Mouse (Mus musculus): ENCODE data around the gene Maml3. TPM values are rescaled to one million over a fixed set of nuclear protein-coding genes. Genes with fewer than 3 reads are reported as not detected.

Gene Maml3
- polyA plus RNA-seq, 1 experiment from 2014 or later: 5.2 TPM

DNA sequence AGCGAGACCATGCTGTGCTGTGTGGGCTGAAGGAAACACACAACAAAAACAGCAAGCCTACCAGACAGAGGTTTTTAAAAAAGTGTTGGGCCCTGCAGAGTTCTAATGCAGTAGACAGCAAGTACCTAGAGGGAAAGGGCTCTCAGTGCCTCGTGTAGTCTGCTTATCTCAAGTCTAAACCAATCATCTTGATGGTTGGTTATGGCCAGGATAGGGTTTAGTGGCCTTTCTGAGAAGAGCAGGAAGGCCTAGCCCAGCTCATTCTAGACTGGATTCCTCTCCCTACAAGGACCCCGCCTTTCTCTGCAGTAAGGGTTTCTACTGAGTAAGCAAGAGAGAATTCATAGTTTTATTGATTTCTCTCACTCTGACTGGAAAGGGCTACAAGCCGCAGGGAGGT is 61.0 kb downstream of the Maml3 start:
- 57% methylated on average over 4 of the region's 4 CpGs for WGBS
- H3K4me1 ChIP-seq (ENCODE audit: control insufficient read depth, insufficient read depth, low read depth, low read length): peaks cover 42% of the 10 kb centered on the region
- no peak overlapping the region for H3K4me2 ChIP-seq (ENCODE audit: low read length)
- H3K4me3 ChIP-seq (ENCODE audit: low read length): no peak overlapping the region
- no peak overlapping the region; the same call in 1 of the 2 replicates for H3K27ac ChIP-seq (ENCODE audit: low read depth, low read length)
- H3K27me3 ChIP-seq (replicated peaks; ENCODE audit: control insufficient read depth, insufficient read depth, low read length): no peaks in the 10 kb centered on the region
- ATAC-seq: no peak
- H3K9me3 ChIP-seq (ENCODE audit: control insufficient read depth, low read length): no peaks in the 10 kb centered on the region
- H3K36me3 ChIP-seq (ENCODE audit: control insufficient read depth, insufficient read depth, low read length): no peaks in the 10 kb centered on the region
- H3K9ac ChIP-seq (ENCODE audit: low read depth, low read length): no peak overlapping the region

DNA sequence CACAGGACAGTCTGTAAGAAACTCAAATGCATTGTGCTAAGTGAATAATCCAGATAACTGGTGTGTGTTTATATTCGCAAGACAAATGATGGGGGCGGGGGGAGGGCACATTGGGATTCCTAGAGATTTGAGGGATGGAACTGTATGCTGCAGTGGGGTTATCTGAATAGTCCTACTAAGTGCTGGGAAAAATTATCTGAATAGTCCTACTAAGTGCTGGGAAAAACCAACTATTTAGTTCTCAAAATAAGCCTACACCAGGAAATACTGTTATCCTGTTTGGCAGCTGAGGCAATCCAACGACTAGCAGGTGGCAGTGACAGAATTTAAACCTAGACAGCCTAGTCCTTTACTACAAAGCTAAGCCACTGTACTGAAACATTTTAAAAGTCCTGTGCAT is 62.2 kb downstream of the Maml3 start:
- Histone ChIP-seq H3K36me3 (ENCODE audit: control insufficient read depth, insufficient read depth, low read length) (no peaks in the 10 kb centered on the region), H3K4me1 (ENCODE audit: control insufficient read depth, insufficient read depth, low read depth, low read length) (peaks cover 41% of the 10 kb centered on the region)
- 91% methylated on average over 3 of the region's 3 CpGs for WGBS

DNA sequence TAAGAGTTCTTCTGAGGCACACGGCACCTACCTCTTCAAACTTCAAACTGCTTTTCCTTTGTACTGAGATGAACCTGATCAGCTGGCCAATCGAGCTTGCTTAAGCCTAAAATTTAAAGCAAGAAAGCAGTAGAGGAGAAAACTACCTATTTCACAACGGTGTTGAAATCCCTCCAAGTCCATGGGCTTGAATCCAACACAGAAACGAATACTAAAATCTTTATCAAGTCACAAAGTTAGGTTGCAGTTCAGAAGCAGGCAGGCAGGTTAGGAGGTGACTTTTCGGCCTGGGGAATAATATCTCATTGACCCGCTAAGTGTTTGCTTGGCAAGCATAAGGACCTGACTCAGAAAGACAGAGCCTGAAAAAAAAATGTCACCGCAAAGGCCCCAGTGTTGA is 64.9 kb downstream of the Maml3 start:
- 86% methylated on average over 7 of the region's 7 CpGs for WGBS
- no peak for ATAC-seq
- Histone ChIP-seq H3K9ac (ENCODE audit: low read depth, low read length) (no peak overlapping the region), H3K4me3 (ENCODE audit: low read length) (no peak overlapping the region), H3K9me3 (ENCODE audit: control insufficient read depth, low read length) (no peaks in the 10 kb centered on the region), H3K36me3 (ENCODE audit: control insufficient read depth, insufficient read depth, low read length) (no peaks in the 10 kb centered on the region), H3K27ac (ENCODE audit: low read depth, low read length) (no peak overlapping the region), H3K4me1 (ENCODE audit: control insufficient read depth, insufficient read depth, low read depth, low read length) (peaks cover 16% of the 10 kb centered on the region), H3K4me2 (ENCODE audit: low read length) (no peak overlapping the region), H3K27me3 (replicated peaks; ENCODE audit: control insufficient read depth, insufficient read depth, low read length) (no peaks in the 10 kb centered on the region)

More for the DNA sequence above, 62.2 kb downstream of the Maml3 start:
- no peaks in the 10 kb centered on the region for H3K27me3 ChIP-seq (replicated peaks; ENCODE audit: control insufficient read depth, insufficient read depth, low read length)
- no peaks in the 10 kb centered on the region for H3K9me3 ChIP-seq (ENCODE audit: control insufficient read depth, low read length)
- no peak overlapping the region for H3K4me2 ChIP-seq (ENCODE audit: low read length)
- no peak for ATAC-seq
- no peak overlapping the region for H3K27ac ChIP-seq (ENCODE audit: low read depth, low read length)
- H3K4me3 ChIP-seq (ENCODE audit: low read length): no peak overlapping the region
- H3K9ac ChIP-seq (ENCODE audit: low read depth, low read length): no peak overlapping the region

- Histone ChIP-seq H3K4me1 (ENCODE audit: control insufficient read depth, insufficient read depth, low read depth, low read length) (no peaks in the 10 kb centered on the region; the same call in 1 of the 2 replicates), H3K4me2 (ENCODE audit: low read length) (no peak overlapping the region), H3K4me3 (ENCODE audit: low read length) (no peak overlapping the region), H3K36me3 (ENCODE audit: control insufficient read depth, insufficient read depth, low read length) (no peaks in the 10 kb centered on the region), H3K27me3 (replicated peaks; ENCODE audit: control insufficient read depth, insufficient read depth, low read length) (no peaks in the 10 kb centered on the region), H3K27ac (ENCODE audit: low read depth, low read length) (no peak overlapping the region), H3K9ac (ENCODE audit: low read depth, low read length) (no peak overlapping the region), H3K9me3 (ENCODE audit: control insufficient read depth, low read length) (no peaks in the 10 kb centered on the region)
- ATAC-seq: no peak
- WGBS: 65% methylated on average over 5 of the region's 5 CpGs
Observed at GRCm38 (mm10) chr3:52037260-52037659, 67.6 kb downstream of the Maml3 start.

DNA sequence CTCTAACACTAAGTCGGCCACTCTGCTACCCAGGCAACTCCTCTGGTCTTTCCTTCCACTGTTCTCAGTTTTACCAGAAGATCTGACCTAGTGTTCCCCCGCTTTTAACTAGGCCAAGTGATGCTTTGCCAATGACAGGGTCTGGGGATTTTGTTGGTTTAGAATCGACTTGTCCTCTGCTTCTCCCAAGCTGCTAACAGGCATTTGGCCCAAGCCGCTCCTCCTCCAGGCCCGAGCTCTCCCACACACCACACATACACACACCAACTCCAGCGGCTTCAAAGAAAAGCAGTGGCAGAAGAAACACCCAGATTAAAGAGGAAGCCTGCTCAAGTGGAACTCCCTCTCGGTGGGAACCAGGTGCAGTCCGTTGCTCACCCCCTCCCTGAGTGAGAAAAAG is 69.5 kb downstream of the Maml3 start:
- H3K9me3 ChIP-seq (ENCODE audit: control insufficient read depth, low read length): no peaks in the 10 kb centered on the region
- no peak overlapping the region for H3K27ac ChIP-seq (ENCODE audit: low read depth, low read length)
- H3K9ac ChIP-seq (ENCODE audit: low read depth, low read length): no peak overlapping the region
- no peaks in the 10 kb centered on the region for H3K27me3 ChIP-seq (replicated peaks; ENCODE audit: control insufficient read depth, insufficient read depth, low read length)
- peaks cover 3% of the 10 kb centered on the region; the same call in 1 of the 2 replicates for H3K4me1 ChIP-seq (ENCODE audit: control insufficient read depth, insufficient read depth, low read depth, low read length)
- H3K36me3 ChIP-seq (ENCODE audit: control insufficient read depth, insufficient read depth, low read length): no peaks in the 10 kb centered on the region
- WGBS: 46% methylated on average over 8 of the region's 8 CpGs
- ATAC-seq: no peak
- no peak overlapping the region for H3K4me3 ChIP-seq (ENCODE audit: low read length)
- H3K4me2 ChIP-seq (ENCODE audit: low read length): no peak overlapping the region

- 34% methylated on average over 14 of the region's 14 CpGs for WGBS
- H3K27ac ChIP-seq (ENCODE audit: low read depth, low read length): no peak overlapping the region
- no peaks in the 10 kb centered on the region for H3K36me3 ChIP-seq (ENCODE audit: control insufficient read depth, insufficient read depth, low read length)
- ATAC-seq: no peak
- no peaks in the 10 kb centered on the region for H3K27me3 ChIP-seq (replicated peaks; ENCODE audit: control insufficient read depth, insufficient read depth, low read length)
- no peak overlapping the region for H3K9ac ChIP-seq (ENCODE audit: low read depth, low read length)
- peaks cover 6% of the 10 kb centered on the region; the same call in 1 of the 2 replicates for H3K4me1 ChIP-seq (ENCODE audit: control insufficient read depth, insufficient read depth, low read depth, low read length)
- H3K4me3 ChIP-seq (ENCODE audit: low read length): no peak overlapping the region
- H3K4me2 ChIP-seq (ENCODE audit: low read length): no peak overlapping the region
- H3K9me3 ChIP-seq (ENCODE audit: control insufficient read depth, low read length): no peaks in the 10 kb centered on the region
Observed at GRCm38 (mm10) chr3:52033857-52034588, 70.9 kb downstream of the Maml3 start.

DNA sequence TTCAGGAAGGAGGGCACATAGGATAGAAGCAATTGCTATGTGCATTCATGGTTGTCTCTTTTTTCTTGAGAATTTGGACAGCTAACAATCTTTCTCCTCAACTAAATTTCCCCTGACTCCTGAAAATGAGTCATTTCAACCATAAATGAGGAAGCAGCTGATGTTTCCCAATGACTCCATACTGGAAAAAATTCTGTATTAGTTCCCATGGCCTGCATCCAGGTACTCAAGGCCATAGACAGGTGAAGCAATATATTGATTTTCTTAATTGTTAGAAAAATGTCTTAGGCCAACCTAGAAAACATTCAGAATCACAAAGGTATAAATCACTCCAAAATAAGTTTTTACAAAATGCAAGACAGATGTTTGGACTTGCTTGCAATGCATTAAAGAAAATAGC is 73.5 kb downstream of the Maml3 start:
- Histone ChIP-seq H3K27ac (ENCODE audit: low read depth, low read length) (no peak overlapping the region), H3K4me3 (ENCODE audit: low read length) (no peak overlapping the region), H3K4me2 (ENCODE audit: low read length) (no peak overlapping the region), H3K9me3 (ENCODE audit: control insufficient read depth, low read length) (no peaks in the 10 kb centered on the region), H3K9ac (ENCODE audit: low read depth, low read length) (no peak overlapping the region), H3K36me3 (ENCODE audit: control insufficient read depth, insufficient read depth, low read length) (no peaks in the 10 kb centered on the region), H3K4me1 (ENCODE audit: control insufficient read depth, insufficient read depth, low read depth, low read length) (peaks cover 6% of the 10 kb centered on the region; the same call in 1 of the 2 replicates), H3K27me3 (replicated peaks; ENCODE audit: control insufficient read depth, insufficient read depth, low read length) (no peaks in the 10 kb centered on the region)
- no peak for ATAC-seq

DNA sequence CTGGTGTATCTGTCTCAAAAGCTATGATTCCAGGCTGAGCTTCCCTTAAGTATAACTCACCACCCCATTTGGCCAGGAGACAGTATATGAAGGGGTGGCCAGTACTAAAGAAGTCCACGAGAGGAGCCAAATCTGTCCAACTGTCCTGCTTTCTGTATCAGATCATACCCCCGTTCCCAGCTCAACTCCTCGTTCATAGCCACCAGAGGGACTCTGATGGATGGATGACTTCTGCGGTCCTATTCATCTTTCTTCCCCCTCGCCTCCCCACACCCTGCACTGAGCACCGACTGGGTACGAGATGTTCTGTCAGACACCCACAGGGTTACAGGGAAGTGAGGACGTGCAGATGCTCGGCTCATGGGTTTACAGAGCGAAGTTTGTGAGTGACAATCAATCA is 74.8 kb downstream of the Maml3 start:
- H3K4me2 ChIP-seq (ENCODE audit: low read length): peak overlapping the region; percentile 36
- WGBS: 54% methylated on average over 10 of the region's 10 CpGs
- H3K9me3 ChIP-seq (ENCODE audit: control insufficient read depth, low read length): no peaks in the 10 kb centered on the region
- no peak overlapping the region; the same call in 1 of the 2 replicates for H3K9ac ChIP-seq (ENCODE audit: low read depth, low read length)
- H3K4me1 ChIP-seq (ENCODE audit: control insufficient read depth, insufficient read depth, low read depth, low read length): peaks cover 6% of the 10 kb centered on the region; the same call in 1 of the 2 replicates
- no peak overlapping the region for H3K27ac ChIP-seq (ENCODE audit: low read depth, low read length)
- no peak overlapping the region for H3K4me3 ChIP-seq (ENCODE audit: low read length)
- no peaks in the 10 kb centered on the region for H3K27me3 ChIP-seq (replicated peaks; ENCODE audit: control insufficient read depth, insufficient read depth, low read length)
- peak; percentile 53; the same call in 1 of the 2 replicates for ATAC-seq
- H3K36me3 ChIP-seq (ENCODE audit: control insufficient read depth, insufficient read depth, low read length): no peaks in the 10 kb centered on the region

GRCm38 (mm10) chr3:52029661-52030081 is 75.2 kb downstream of the Maml3 start:
- no peaks in the 10 kb centered on the region for H3K27me3 ChIP-seq (replicated peaks; ENCODE audit: control insufficient read depth, insufficient read depth, low read length)
- H3K4me2 ChIP-seq (ENCODE audit: low read length): peak overlapping the region; percentile 16; the same call in 1 of the 2 replicates
- no peak overlapping the region for H3K9ac ChIP-seq (ENCODE audit: low read depth, low read length)
- H3K4me3 ChIP-seq (ENCODE audit: low read length): no peak overlapping the region
- ATAC-seq: no peak
- peaks cover 9% of the 10 kb centered on the region for H3K4me1 ChIP-seq (ENCODE audit: control insufficient read depth, insufficient read depth, low read depth, low read length)
- H3K9me3 ChIP-seq (ENCODE audit: control insufficient read depth, low read length): no peaks in the 10 kb centered on the region
- 34% methylated on average over 12 of the region's 12 CpGs for WGBS
- no peak overlapping the region for H3K27ac ChIP-seq (ENCODE audit: low read depth, low read length)
- no peaks in the 10 kb centered on the region for H3K36me3 ChIP-seq (ENCODE audit: control insufficient read depth, insufficient read depth, low read length)
